Mouse (Mus musculus): ENCODE measurements around the gene Tm9sf4. TPM values are rescaled to one million over a fixed set of nuclear protein-coding genes. Genes with fewer than 3 reads are reported as not detected.
A peak's percentile ranks its signal among the peaks of the same experiment; 100 is the strongest.

Tm9sf4 gene
- polyA plus RNA-seq, 1 experiment from 2014 or later = 65.4 TPM

DNA sequence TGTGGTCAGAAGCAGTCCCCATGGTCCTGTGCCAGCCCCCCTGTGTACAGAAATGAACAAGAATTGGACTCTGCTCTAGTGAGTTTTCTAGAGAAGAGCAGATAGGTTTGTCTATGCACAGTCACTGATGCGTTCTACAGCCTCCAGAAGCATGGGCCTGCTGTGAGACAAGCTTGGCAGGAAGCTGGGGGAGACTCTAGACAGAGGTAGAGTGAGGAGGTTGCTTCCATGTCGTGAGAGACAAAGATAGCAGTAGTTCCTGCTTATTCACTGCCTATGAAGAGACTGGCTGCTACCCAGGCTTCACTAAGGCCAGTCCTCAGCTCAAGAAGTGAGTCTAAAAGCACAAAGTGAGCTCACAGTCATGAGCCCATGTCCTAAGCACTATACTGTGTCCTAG, 30.1 kb downstream of the Tm9sf4 start:
- no peak for ATAC-seq (replicated peaks; ENCODE audit: extremely low read depth, insufficient read depth, low FRiP score)
- 63% methylated on average over 2 of the region's 2 CpGs for WGBS
- Histone ChIP-seq H3K9ac (ENCODE audit: low read length) (no peak overlapping the region), H3K9me3 (replicated peaks; ENCODE audit: control insufficient read depth, low read length) (no peaks in the 10 kb centered on the region), H3K36me3 (ENCODE audit: control insufficient read depth, insufficient read depth) (peaks cover 60% of the 10 kb centered on the region), H3K27ac (ENCODE audit: low read length) (no peak overlapping the region), H3K4me1 (ENCODE audit: control insufficient read depth, insufficient read depth, low read length) (peaks cover 2% of the 10 kb centered on the region), H3K4me2 (ENCODE audit: low read depth, low read length) (no peak overlapping the region), H3K4me3 (ENCODE audit: low read length) (no peak overlapping the region), H3K27me3 (ENCODE audit: control insufficient read depth, insufficient read depth, low read length) (no peaks in the 10 kb centered on the region)

DNA sequence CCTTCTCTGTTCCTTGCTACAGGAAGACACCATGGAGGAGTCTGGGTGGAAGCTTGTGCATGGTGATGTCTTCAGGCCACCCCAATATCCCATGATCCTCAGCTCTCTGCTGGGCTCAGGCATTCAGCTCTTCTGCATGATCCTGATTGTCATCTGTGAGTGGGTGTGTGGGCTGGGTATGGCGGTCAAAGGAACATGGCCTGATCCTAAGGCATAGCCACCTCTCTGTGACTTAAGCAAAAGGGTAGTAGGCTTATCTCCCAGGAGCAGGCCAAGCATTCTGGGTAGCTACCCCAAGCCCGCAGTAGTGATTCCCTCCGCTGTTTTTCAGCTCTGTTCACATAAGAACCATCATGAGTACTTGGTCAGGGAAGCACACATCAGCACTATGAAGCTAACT, 33.2 kb downstream of the Tm9sf4 start:
- 90% methylated on average over 3 of the region's 3 CpGs for WGBS
- Histone ChIP-seq H3K4me2 (ENCODE audit: low read depth, low read length) (no peak overlapping the region), H3K27ac (ENCODE audit: low read length) (no peak overlapping the region), H3K4me1 (ENCODE audit: control insufficient read depth, insufficient read depth, low read length) (no peaks in the 10 kb centered on the region), H3K9ac (ENCODE audit: low read length) (no peak overlapping the region), H3K9me3 (replicated peaks; ENCODE audit: control insufficient read depth, low read length) (no peaks in the 10 kb centered on the region), H3K27me3 (ENCODE audit: control insufficient read depth, insufficient read depth, low read length) (no peaks in the 10 kb centered on the region), H3K36me3 (ENCODE audit: control insufficient read depth, insufficient read depth) (peaks cover 47% of the 10 kb centered on the region), H3K4me3 (ENCODE audit: low read length) (no peak overlapping the region)
- ATAC-seq (replicated peaks; ENCODE audit: extremely low read depth, insufficient read depth, low FRiP score) = no peak

GRCm38 (mm10) chr2:153198485-153198884, 37.4 kb downstream of the Tm9sf4 start:
- peak overlapping the region; percentile 10; the same call in 1 of the 2 replicates for H3K27ac ChIP-seq (ENCODE audit: low read length)
- no peaks in the 10 kb centered on the region for H3K27me3 ChIP-seq (ENCODE audit: control insufficient read depth, insufficient read depth, low read length)
- H3K9ac ChIP-seq (ENCODE audit: low read length) = peak overlapping the region; percentile 22; the same call in 1 of the 2 replicates
- 25% methylated on average over 5 of the region's 5 CpGs for WGBS
- ATAC-seq (replicated peaks; ENCODE audit: extremely low read depth, insufficient read depth, low FRiP score) = peak; percentile 28; the same call in 1 of the 2 replicates
- H3K4me2 ChIP-seq (ENCODE audit: low read depth, low read length) = no peak overlapping the region
- no peaks in the 10 kb centered on the region for H3K9me3 ChIP-seq (replicated peaks; ENCODE audit: control insufficient read depth, low read length)
- H3K4me3 ChIP-seq (ENCODE audit: low read length) = no peak overlapping the region
- no peaks in the 10 kb centered on the region for H3K4me1 ChIP-seq (ENCODE audit: control insufficient read depth, insufficient read depth, low read length)
- H3K36me3 ChIP-seq (ENCODE audit: control insufficient read depth, insufficient read depth) = peaks cover 50% of the 10 kb centered on the region

DNA sequence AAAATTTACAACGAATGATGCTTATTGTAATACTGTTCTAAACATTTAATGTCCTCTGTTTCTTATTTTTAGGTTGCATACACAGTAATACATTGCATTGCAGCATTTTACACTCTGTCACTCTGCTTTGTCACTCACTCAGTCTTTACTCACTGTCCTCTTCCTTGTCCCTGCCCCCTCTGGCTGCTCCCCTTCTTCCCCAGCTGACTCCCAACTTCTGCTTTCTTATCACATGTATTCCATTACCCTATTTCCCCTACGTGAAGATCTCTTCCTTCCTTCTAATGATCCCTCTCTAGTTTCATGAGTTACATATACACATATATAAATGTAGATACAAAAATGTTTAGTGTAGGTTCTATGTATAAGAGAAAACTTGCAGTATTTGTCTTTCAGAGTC, 38.0 kb downstream of the Tm9sf4 start:
- Histone ChIP-seq H3K27ac (ENCODE audit: low read length) (no peak overlapping the region), H3K27me3 (ENCODE audit: control insufficient read depth, insufficient read depth, low read length) (no peaks in the 10 kb centered on the region), H3K36me3 (ENCODE audit: control insufficient read depth, insufficient read depth) (peaks cover 47% of the 10 kb centered on the region), H3K9ac (ENCODE audit: low read length) (no peak overlapping the region), H3K9me3 (replicated peaks; ENCODE audit: control insufficient read depth, low read length) (no peaks in the 10 kb centered on the region), H3K4me3 (ENCODE audit: low read length) (no peak overlapping the region), H3K4me1 (ENCODE audit: control insufficient read depth, insufficient read depth, low read length) (peaks cover 3% of the 10 kb centered on the region; the same call in 1 of the 2 replicates), H3K4me2 (ENCODE audit: low read depth, low read length) (no peak overlapping the region)
- 77% methylated on average over 2 of the region's 2 CpGs for WGBS
- no peak for ATAC-seq (replicated peaks; ENCODE audit: extremely low read depth, insufficient read depth, low FRiP score)

GRCm38 (mm10) chr2:153202766-153203165, 41.7 kb downstream of the Tm9sf4 start:
- Histone ChIP-seq H3K9ac (ENCODE audit: low read length) (no peak overlapping the region), H3K4me3 (ENCODE audit: low read length) (no peak overlapping the region), H3K4me1 (ENCODE audit: control insufficient read depth, insufficient read depth, low read length) (peaks cover 3% of the 10 kb centered on the region; the same call in 1 of the 2 replicates), H3K36me3 (ENCODE audit: control insufficient read depth, insufficient read depth) (peaks cover 48% of the 10 kb centered on the region), H3K4me2 (ENCODE audit: low read depth, low read length) (no peak overlapping the region), H3K27me3 (ENCODE audit: control insufficient read depth, insufficient read depth, low read length) (no peaks in the 10 kb centered on the region), H3K9me3 (replicated peaks; ENCODE audit: control insufficient read depth, low read length) (no peaks in the 10 kb centered on the region), H3K27ac (ENCODE audit: low read length) (no peak overlapping the region)
- ATAC-seq (replicated peaks; ENCODE audit: extremely low read depth, insufficient read depth, low FRiP score) = no peak
- WGBS = 69% methylated on average over 1 of the region's 1 CpGs

DNA sequence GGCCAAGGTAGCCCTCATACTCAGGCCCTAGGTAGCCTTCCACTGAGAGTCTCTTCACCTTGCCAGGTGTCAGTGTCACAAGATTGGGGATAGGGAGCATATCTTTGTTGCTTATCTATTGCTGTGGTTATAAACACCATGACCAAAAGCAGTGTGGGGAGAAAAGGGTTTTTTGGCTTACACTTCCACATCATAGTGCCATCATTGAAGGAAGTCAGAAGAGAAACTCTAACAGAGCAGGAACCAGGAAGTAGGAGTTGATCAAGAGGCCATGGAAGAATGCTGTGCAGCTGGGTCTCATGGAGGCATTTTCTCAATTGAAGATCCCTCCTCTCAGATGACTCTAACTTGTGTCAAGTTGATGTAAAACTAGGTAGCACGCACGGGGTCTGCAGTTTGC, 47.0 kb downstream of the Tm9sf4 start:
- Histone ChIP-seq H3K36me3 (ENCODE audit: control insufficient read depth, insufficient read depth) (peaks cover 40% of the 10 kb centered on the region), H3K4me1 (ENCODE audit: control insufficient read depth, insufficient read depth, low read length) (peaks cover 3% of the 10 kb centered on the region; the same call in 1 of the 2 replicates), H3K4me2 (ENCODE audit: low read depth, low read length) (no peak overlapping the region), H3K4me3 (ENCODE audit: low read length) (no peak overlapping the region), H3K9ac (ENCODE audit: low read length) (no peak overlapping the region), H3K27me3 (ENCODE audit: control insufficient read depth, insufficient read depth, low read length) (no peaks in the 10 kb centered on the region), H3K9me3 (replicated peaks; ENCODE audit: control insufficient read depth, low read length) (no peaks in the 10 kb centered on the region), H3K27ac (ENCODE audit: low read length) (no peak overlapping the region)
- WGBS = 94% methylated on average over 2 of the region's 2 CpGs
- no peak for ATAC-seq (replicated peaks; ENCODE audit: extremely low read depth, insufficient read depth, low FRiP score)

DNA sequence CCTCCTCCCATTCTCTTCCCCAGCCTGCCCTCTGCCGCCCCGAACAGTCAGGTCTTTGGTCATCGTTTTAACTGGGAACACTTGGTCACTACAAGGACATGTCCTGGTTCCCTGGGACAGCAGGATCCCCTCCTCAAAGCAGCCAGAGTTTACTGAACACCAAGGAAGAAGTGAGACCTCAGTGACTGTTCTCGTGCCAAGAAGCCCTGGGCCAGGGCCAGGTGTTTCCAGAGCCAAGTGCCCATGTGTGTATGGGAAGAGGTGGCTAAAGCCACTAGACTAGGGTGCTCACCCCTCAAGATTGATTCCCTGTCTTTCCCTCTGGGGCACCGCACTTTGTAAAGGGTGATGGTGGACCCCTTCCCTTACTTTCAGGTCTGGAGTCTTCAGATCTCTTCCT, 48.2 kb downstream of the Tm9sf4 start:
- Histone ChIP-seq H3K9ac (ENCODE audit: low read length) (no peak overlapping the region), H3K27me3 (ENCODE audit: control insufficient read depth, insufficient read depth, low read length) (no peaks in the 10 kb centered on the region), H3K4me3 (ENCODE audit: low read length) (no peak overlapping the region), H3K36me3 (ENCODE audit: control insufficient read depth, insufficient read depth) (peaks cover 38% of the 10 kb centered on the region), H3K27ac (ENCODE audit: low read length) (no peak overlapping the region), H3K9me3 (replicated peaks; ENCODE audit: control insufficient read depth, low read length) (no peaks in the 10 kb centered on the region), H3K4me1 (ENCODE audit: control insufficient read depth, insufficient read depth, low read length) (peaks cover under 1% of the 10 kb centered on the region; the same call in 1 of the 2 replicates), H3K4me2 (ENCODE audit: low read depth, low read length) (no peak overlapping the region)
- 86% methylated on average over 5 of the region's 5 CpGs for WGBS
- no peak for ATAC-seq (replicated peaks; ENCODE audit: extremely low read depth, insufficient read depth, low FRiP score)

DNA sequence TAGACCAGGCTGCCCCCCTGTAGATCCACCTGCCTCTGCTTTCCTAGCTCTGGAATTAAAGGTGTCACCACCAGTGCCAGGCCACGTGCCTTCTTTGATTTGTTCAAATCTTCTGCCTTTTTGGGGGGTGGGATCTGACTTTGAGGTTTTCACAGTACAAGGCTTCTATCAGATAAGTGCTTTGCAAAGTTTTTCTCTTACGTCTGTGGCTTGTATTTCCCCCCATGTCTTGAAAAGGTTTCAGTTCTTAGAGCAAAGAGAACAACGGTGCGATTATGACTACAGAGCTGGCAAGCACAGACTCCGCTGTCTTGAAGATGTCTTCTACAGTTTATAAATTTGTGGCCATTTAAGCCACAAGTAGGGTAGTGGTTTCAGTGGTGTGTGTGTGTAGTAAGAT, 50.3 kb downstream of the Tm9sf4 start:
- Histone ChIP-seq H3K4me1 (ENCODE audit: control insufficient read depth, insufficient read depth, low read length) (peaks cover 12% of the 10 kb centered on the region), H3K36me3 (ENCODE audit: control insufficient read depth, insufficient read depth) (peaks cover 25% of the 10 kb centered on the region), H3K4me3 (ENCODE audit: low read length) (no peak overlapping the region), H3K9me3 (replicated peaks; ENCODE audit: control insufficient read depth, low read length) (no peaks in the 10 kb centered on the region), H3K9ac (ENCODE audit: low read length) (no peak overlapping the region), H3K27ac (ENCODE audit: low read length) (no peak overlapping the region), H3K27me3 (ENCODE audit: control insufficient read depth, insufficient read depth, low read length) (no peaks in the 10 kb centered on the region), H3K4me2 (ENCODE audit: low read depth, low read length) (no peak overlapping the region)
- no peak for ATAC-seq (replicated peaks; ENCODE audit: extremely low read depth, insufficient read depth, low FRiP score)
- 86% methylated on average over 5 of the region's 5 CpGs for WGBS

- peaks cover 12% of the 10 kb centered on the region for H3K4me1 ChIP-seq (ENCODE audit: control insufficient read depth, insufficient read depth, low read length)
- H3K9ac ChIP-seq (ENCODE audit: low read length) = no peak overlapping the region
- no peaks in the 10 kb centered on the region for H3K27me3 ChIP-seq (ENCODE audit: control insufficient read depth, insufficient read depth, low read length)
- no peak overlapping the region for H3K4me3 ChIP-seq (ENCODE audit: low read length)
- peaks cover 14% of the 10 kb centered on the region for H3K36me3 ChIP-seq (ENCODE audit: control insufficient read depth, insufficient read depth)
- H3K4me2 ChIP-seq (ENCODE audit: low read depth, low read length) = no peak overlapping the region
- 94% methylated on average over 4 of the region's 4 CpGs for WGBS
- no peak overlapping the region for H3K27ac ChIP-seq (ENCODE audit: low read length)
- H3K9me3 ChIP-seq (replicated peaks; ENCODE audit: control insufficient read depth, low read length) = no peaks in the 10 kb centered on the region
- ATAC-seq (replicated peaks; ENCODE audit: extremely low read depth, insufficient read depth, low FRiP score) = no peak
Measured at GRCm38 (mm10) chr2:153213351-153213750, 52.2 kb downstream of the Tm9sf4 start.
